Mouse (Mus musculus) myocyte (in vitro differentiated cells): ENCODE data around the gene Gas7.

Experiments used
- E2F4 ChIP-seq: IDR thresholded peaks from one replicate; pipeline ENCODE4 v1.6.1; 2011; ENCODE audit warnings: mild to moderate bottlenecking, control low read depth, moderate library complexity; ENCODE audit not compliant: insufficient read depth
- POLR2A ChIP-seq: IDR thresholded peaks from one replicate; pipeline ENCODE4 v1.6.1; 2011; ENCODE audit warnings: low read depth, mild to moderate bottlenecking, control low read depth, moderate library complexity; ENCODE audit not compliant: insufficient read length

GRCm38 (mm10) chr11:67524731-67525130, 69.5 kb downstream of the Gas7 start:
- TF ChIP-seq E2F4 = no peak
- no peak for TF ChIP-seq POLR2A
